8 mouse cellular contexts compared by ENCODE assay signal in the genomic region with DNA sequence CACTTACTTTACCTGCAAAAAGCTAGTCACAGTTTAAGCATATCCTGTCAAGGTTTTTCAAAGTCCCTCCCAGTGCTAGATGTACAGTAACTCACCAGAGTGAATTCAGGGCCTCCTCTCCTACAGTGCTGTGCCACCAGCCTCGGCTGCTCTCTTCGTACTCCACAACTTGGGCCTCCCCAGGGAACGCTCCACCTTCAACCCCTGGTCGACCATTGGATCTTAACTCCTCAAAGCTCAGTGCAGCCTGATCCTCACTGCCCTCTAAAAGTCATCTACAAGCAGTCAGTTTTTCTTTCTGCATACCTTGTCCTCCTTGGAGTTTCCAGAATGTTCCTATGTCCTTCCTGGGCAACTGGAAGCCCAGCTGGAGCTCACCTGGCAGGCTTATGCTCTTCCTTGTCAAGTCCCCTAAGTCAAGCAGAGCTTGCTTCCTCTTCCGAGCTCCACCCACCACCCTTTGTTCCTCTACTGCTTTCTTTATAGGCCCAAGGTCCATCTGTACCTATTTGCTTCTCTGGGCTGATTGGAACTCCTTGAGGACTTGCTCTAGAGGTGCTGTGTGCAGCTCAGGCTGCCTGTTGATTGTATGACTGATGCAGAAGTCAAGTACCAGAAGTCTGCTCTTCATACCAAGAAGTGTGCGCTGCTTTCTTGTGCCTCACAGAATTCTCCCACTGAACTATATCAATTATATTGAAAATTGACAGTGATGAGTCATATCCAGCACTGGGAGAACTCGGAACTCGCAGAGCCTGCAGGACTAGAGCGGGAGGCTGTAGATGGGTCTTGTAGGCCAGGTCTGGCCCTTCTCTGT.
A peak's percentile ranks its signal among the peaks of the same experiment; 100 is the strongest.
DNase-seq lines count a peak whose midpoint lies in the region; ATAC-seq and TF ChIP-seq lines count a peak whose summit lies in the region.

No protein-coding gene starts in this region.

- DNase-seq in heart, embryonic 10.5 days (ENCODE audit: low spot score): no peak
- no peak for DNase-seq in heart, postnatal 25 days (ENCODE audit: low spot score)
- no peak for DNase-seq in lung, embryonic 14.5 days
- peak; percentile 51 to 58 for DNase-seq in spleen, adult 18-20 months
- DNase-seq in urinary bladder, postnatal 25 days (ENCODE audit: low spot score): no peak
- no peak for DNase-seq in right cerebral cortex, postnatal 36 days (ENCODE audit: low spot score in 2 of 2)

- intact Hi-C loops in heart, postnatal 25 days (cut with DNase I): loop anchor here (2.0 to 5.0 kb wide), 3 partner anchors 39 to 198 kb away; no protein-coding TSS in a partner anchor

- H3K4me1 ChIP-seq in heart, embryonic 10.5 days: peaks cover 42% of the 10 kb centered on the region
- H3K4me1 ChIP-seq in embryonic facial prominence, embryonic 15.5 days: peaks cover 39% of the 10 kb centered on the region
- peaks cover 28% of the 10 kb centered on the region for H3K4me1 ChIP-seq in intestine, embryonic 16.5 days (ENCODE audit: control insufficient read depth, insufficient read depth, low read length)
- peaks cover 12% of the 10 kb centered on the region; the same call in 1 of the 2 replicates for H3K4me1 ChIP-seq in lung, embryonic 14.5 days (ENCODE audit: insufficient read depth)

- H3K9ac ChIP-seq in embryonic facial prominence, embryonic 15.5 days: peak overlapping the region; percentile 84
- peak overlapping the region; percentile 96 for H3K9ac ChIP-seq in intestine, embryonic 16.5 days (ENCODE audit: low read depth, low read length)
- H3K9ac ChIP-seq in lung, embryonic 14.5 days: peak overlapping the region; percentile 93

- ATAC-seq in embryonic facial prominence, embryonic 15.5 days (ENCODE audit: insufficient number of reproducible peaks, low FRiP score, low TSS enrichment, low read depth): no peak
- peak; percentile 83 for ATAC-seq in intestine, embryonic 16.5 days
- peak; percentile 36 for ATAC-seq in lung, embryonic 14.5 days (ENCODE audit: insufficient read depth)

- peaks cover 10% of the 10 kb centered on the region for H3K36me3 ChIP-seq in heart, embryonic 10.5 days
- H3K36me3 ChIP-seq in embryonic facial prominence, embryonic 15.5 days: no peaks in the 10 kb centered on the region
- no peaks in the 10 kb centered on the region for H3K36me3 ChIP-seq in intestine, embryonic 16.5 days (ENCODE audit: control insufficient read depth, insufficient read depth, low read length)
- H3K36me3 ChIP-seq in lung, embryonic 14.5 days (ENCODE audit: insufficient read depth): peaks cover 17% of the 10 kb centered on the region

- peak overlapping the region; percentile 93 for H3K27ac ChIP-seq in heart, embryonic 10.5 days
- peak overlapping the region; percentile 93 for H3K27ac ChIP-seq in embryonic facial prominence, embryonic 15.5 days (replicated peaks)
- H3K27ac ChIP-seq in intestine, embryonic 16.5 days (ENCODE audit: low read length): peak overlapping the region; percentile 99
- peak overlapping the region; percentile 96 for H3K27ac ChIP-seq in lung, embryonic 14.5 days (ENCODE audit: low read depth)

- 35% methylated on average over 9 of the region's 9 CpGs for WGBS in heart, embryonic 10.5 days
- 31% methylated on average over 9 of the region's 9 CpGs for WGBS in embryonic facial prominence, embryonic 15.5 days
- 22% methylated on average over 9 of the region's 9 CpGs for WGBS in intestine, embryonic 16.5 days
- 24% methylated on average over 9 of the region's 9 CpGs for WGBS in lung, embryonic 14.5 days

- no peaks in the 10 kb centered on the region for H3K9me3 ChIP-seq in heart, embryonic 10.5 days
- no peaks in the 10 kb centered on the region for H3K9me3 ChIP-seq in embryonic facial prominence, embryonic 15.5 days (replicated peaks)
- H3K9me3 ChIP-seq in intestine, embryonic 16.5 days (ENCODE audit: control insufficient read depth, low read length): no peaks in the 10 kb centered on the region
- H3K9me3 ChIP-seq in lung, embryonic 14.5 days (ENCODE audit: low read depth, low read length): no peaks in the 10 kb centered on the region

- peak overlapping the region; percentile 81 for H3K4me2 ChIP-seq in embryonic facial prominence, embryonic 15.5 days (replicated peaks)
- H3K4me2 ChIP-seq in intestine, embryonic 16.5 days (ENCODE audit: low read depth, low read length): peak overlapping the region; percentile 89
- peak overlapping the region; percentile 78 for H3K4me2 ChIP-seq in lung, embryonic 14.5 days

- no peaks in the 10 kb centered on the region for H3K27me3 ChIP-seq in heart, embryonic 10.5 days (ENCODE audit: insufficient read depth, poor library complexity, severe bottlenecking)
- H3K27me3 ChIP-seq in embryonic facial prominence, embryonic 15.5 days: no peaks in the 10 kb centered on the region
- H3K27me3 ChIP-seq in intestine, embryonic 16.5 days (replicated peaks; ENCODE audit: control insufficient read depth, insufficient read depth, low read length): no peaks in the 10 kb centered on the region
- no peaks in the 10 kb centered on the region for H3K27me3 ChIP-seq in lung, embryonic 14.5 days (ENCODE audit: insufficient read depth, low read length)

- TF ChIP-seq CTCF in lung, embryonic 14.5 days (IDR thresholded peaks at IDR 0.05; ENCODE audit: low read depth): no peak

- H3K4me3 ChIP-seq in heart, embryonic 10.5 days: peak overlapping the region; percentile 98
- H3K4me3 ChIP-seq in embryonic facial prominence, embryonic 15.5 days (replicated peaks): peak overlapping the region; percentile 90
- peak overlapping the region; percentile 70 for H3K4me3 ChIP-seq in intestine, embryonic 16.5 days (ENCODE audit: low read length)
- H3K4me3 ChIP-seq in lung, embryonic 14.5 days (ENCODE audit: low read depth, low read length): peak overlapping the region; percentile 85

Comparison
In these comparisons a context has a peak if more than half of its experiments do, and no peak if none do; other contexts are left out.
1. DNase-seq: peak in spleen, adult 18-20 months (2 of 2); none in heart, embryonic 10.5 days (single experiment), heart, postnatal 25 days (single experiment), lung, embryonic 14.5 days (single experiment), urinary bladder, postnatal 25 days (single experiment) and right cerebral cortex, postnatal 36 days (0 of 2).
2. Peak in every context shown above with its lines, with median percentiles within 50 percentile points of each other: H3K27ac ChIP-seq, H3K4me3 ChIP-seq, H3K4me2 ChIP-seq and H3K9ac ChIP-seq.